In the genomic region with DNA sequence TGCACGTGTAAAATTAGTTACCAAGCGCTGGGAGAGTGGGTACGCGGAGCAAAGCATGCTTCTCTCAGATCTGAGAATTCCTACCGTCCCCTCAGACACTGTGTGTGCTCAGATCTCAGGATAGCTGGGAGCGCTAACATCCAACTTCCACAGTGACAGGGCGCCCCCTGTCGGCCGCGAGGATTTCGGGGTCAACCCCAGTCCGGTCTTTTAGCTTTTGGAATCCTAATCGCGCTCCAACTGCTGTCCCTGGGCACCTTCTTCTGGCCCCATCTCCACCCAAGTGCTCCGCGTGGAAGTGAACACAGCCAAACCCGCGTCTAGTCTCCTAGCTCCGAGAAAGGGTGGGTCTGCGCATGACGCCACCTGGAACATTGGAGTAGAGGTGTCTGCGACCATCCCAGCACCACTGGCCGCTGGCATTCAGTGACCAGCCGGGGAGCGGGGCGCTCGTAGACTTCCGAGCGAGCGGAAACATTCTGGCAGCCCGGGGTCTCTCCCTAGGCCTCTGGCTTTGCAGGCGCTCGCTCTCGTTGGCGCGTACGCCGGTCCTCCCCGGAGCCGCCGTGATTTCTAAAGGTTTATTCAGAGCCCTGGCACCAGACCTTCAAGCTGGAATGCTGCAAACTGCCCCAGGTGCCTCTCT, we compare ENCODE assay signal across 8 mouse cellular contexts. TPM values are rescaled to one million over a fixed set of nuclear protein-coding genes. Genes with fewer than 3 reads are reported as not detected.
DNase-seq lines count a peak whose midpoint lies in the region; TF ChIP-seq lines count a peak whose summit lies in the region.

No protein-coding gene starts in this region.

- peaks cover 1% of the 10 kb centered on the region; the same call in 1 of the 2 replicates for H3K4me1 ChIP-seq in heart, adult 2 months (ENCODE audit: control insufficient read depth, insufficient read depth, low read length)
- peaks cover 7% of the 10 kb centered on the region; the same call in 1 of the 2 replicates for H3K4me1 ChIP-seq in kidney, adult 2 months (ENCODE audit: control insufficient read depth, insufficient read depth, low read length)
- no peaks in the 10 kb centered on the region for H3K4me1 ChIP-seq in lung, adult 2 months (ENCODE audit: control insufficient read depth, insufficient read depth, low read length)

- 2% methylated on average over 41 of the region's 41 CpGs for whole genome bisulfite sequencing in heart, adult 2 months
- WGBS in kidney, adult 2 months: 1% methylated on average over 41 of the region's 41 CpGs
- 2% methylated on average over 41 of the region's 41 CpGs for WGBS in lung, adult 2 months

- intact Hi-C loops in left cerebral cortex, postnatal 14 days (cut with DNase I): loop anchor here (5.0 kb wide), 2 partner anchors 676 to 966 kb away; no protein-coding TSS in a partner anchor
- intact Hi-C loops in heart, adult 2 months (cut with DNase I): loop anchor here (2.0 to 10.0 kb wide), 3 partner anchors 202 to 674 kb away; no protein-coding TSS in a partner anchor

- no peak overlapping the region for H3K27ac ChIP-seq in heart, adult 2 months
- no peak overlapping the region for H3K27ac ChIP-seq in kidney, adult 2 months (ENCODE audit: insufficient read depth, low read depth, low read length)

- peak; percentile 81 for TF ChIP-seq CTCF in heart, adult 2 months (IDR thresholded peaks at IDR 0.05)
- TF ChIP-seq CTCF in kidney, adult 2 months (conservative IDR thresholded peaks at IDR 0.05; ENCODE audit: insufficient read depth, insufficient read length, low read depth, low read length): peak; percentile 68
- peak; percentile 50 for TF ChIP-seq CTCF in lung, adult 2 months (IDR thresholded peaks at IDR 0.05; ENCODE audit: insufficient read depth, low read length)

- TF ChIP-seq EP300 in heart, adult 2 months (IDR thresholded peaks at IDR 0.05; ENCODE audit: insufficient read depth, low read depth, low read length): no peak

- H3K9ac ChIP-seq in heart, adult 2 months (ENCODE audit: low read depth, low read length): no peak overlapping the region

- H3K36me3 ChIP-seq in heart, adult 2 months (ENCODE audit: control insufficient read depth, insufficient read depth, low read length): no peaks in the 10 kb centered on the region
- H3K36me3 ChIP-seq in kidney, adult 2 months (ENCODE audit: control insufficient read depth, insufficient read depth, low read length): no peaks in the 10 kb centered on the region

- DNase-seq in left cerebral cortex, postnatal 14 days (ENCODE audit: low spot score in 2 of 2): peak; percentile 28 to 54
- DNase-seq in left cerebral cortex, adult 11 months (ENCODE audit: low spot score): no peak
- DNase-seq in cerebellum, postnatal 36 days: peak; percentile 49 to 55
- DNase-seq in heart, adult 2 months: peak; percentile 47 to 76
- peak; percentile 72 for DNase-seq in kidney, adult 2 months
- peak; percentile 89 for DNase-seq in lung, adult 2 months
- peak; percentile 31 for DNase-seq in ovary, adult 18-20 months (ENCODE audit: low spot score)
- no peak for DNase-seq in frontal cortex, postnatal 25 days (ENCODE audit: low spot score in 2 of 2)

- no peaks in the 10 kb centered on the region for H3K79me2 ChIP-seq in heart, adult 2 months (replicated peaks; ENCODE audit: control insufficient read depth, insufficient read depth, low read length)

- peaks cover 38% of the 10 kb centered on the region for H3K27me3 ChIP-seq in heart, adult 2 months (ENCODE audit: control insufficient read depth, insufficient read depth, low read length)
- H3K27me3 ChIP-seq in kidney, adult 2 months (replicated peaks; ENCODE audit: control insufficient read depth, insufficient read depth, low read length): peaks cover 8% of the 10 kb centered on the region

- peak overlapping the region; percentile 15; the same call in 1 of the 2 replicates for H3K4me3 ChIP-seq in heart, adult 2 months
- H3K4me3 ChIP-seq in kidney, adult 2 months (ENCODE audit: insufficient read depth, low read depth, low read length): no peak overlapping the region
- peak overlapping the region; percentile 57 for H3K4me3 ChIP-seq in lung, adult 2 months (replicated peaks; ENCODE audit: extremely low read depth, low read depth, low read length)

- no peak for TF ChIP-seq POLR2A in heart, adult 2 months (IDR thresholded peaks at IDR 0.05; ENCODE audit: insufficient read depth, low read depth, low read length)
- no peak for TF ChIP-seq POLR2A in kidney, adult 2 months (IDR thresholded peaks at IDR 0.05; ENCODE audit: low read depth, low read length)
- TF ChIP-seq POLR2A in lung, adult 2 months (IDR thresholded peaks at IDR 0.05; ENCODE audit: borderline replicate concordance, extremely low read depth, low read depth, low read length): no peak

RNA-seq across cellular contexts. Expression of a gene that starts 1.8 kb away (rescaled TPM):
- total RNA-seq in left cerebral cortex, postnatal 14 days (2021): not detected
- total RNA-seq in heart, adult 2 months (2021): not detected
- 0.35 TPM in 1 of 2 replicates, not detected in the other for polyA plus RNA-seq in heart, adult 2 months (2012; rRNA removed)
- polyA plus RNA-seq in kidney, adult 2 months (2012; rRNA removed): 0.07 TPM in 1 of 2 replicates, not detected in the other
- polyA plus RNA-seq in lung, adult 2 months (2012; rRNA removed): 80.1 and 106 TPM in 2 replicates

Comparison
In these comparisons a context has a peak if more than half of its experiments do, and no peak if none do; other contexts are left out.
1. DNase-seq: peak in left cerebral cortex, postnatal 14 days (2 of 2), cerebellum, postnatal 36 days (2 of 2), heart, adult 2 months (2 of 2), kidney, adult 2 months (single experiment), lung, adult 2 months (single experiment) and ovary, adult 18-20 months (single experiment); none in left cerebral cortex, adult 11 months (single experiment) and frontal cortex, postnatal 25 days (0 of 2).
2. RNA of a gene that starts 1.8 kb away (polyA plus RNA-seq): 80.1 to 106 TPM in lung, adult 2 months; 0.35 TPM in heart, adult 2 months and 0.07 TPM in kidney, adult 2 months; every median in the first group is over 10 times any median in the second.
3. Peak in every context shown above with its lines, with median percentiles within 50 percentile points of each other: CTCF ChIP-seq.